Mouse (Mus musculus): ENCODE results near the gene Zdhhc18.

GRCm38 (mm10) chr4:133614274-133614761, 35.6 kb downstream of the Zdhhc18 start:
- TF ChIP-seq GATA1 (IDR thresholded peaks at IDR 0.05; ENCODE audit: borderline replicate concordance, low read length), result no peak
- no peak for TF ChIP-seq FLI1 (IDR thresholded peaks at IDR 0.05; ENCODE audit: low read length)
